Mouse (Mus musculus): ENCODE results near the gene Dact3. TPM values are rescaled to one million over a fixed set of nuclear protein-coding genes. Genes with fewer than 3 reads are reported as not detected.

The Dact3 gene
- total RNA-seq (2021) = 1 to 10 TPM in 1 of 2 experiments, under 1 TPM in 1; 0.89 to 1.6 TPM
- long read RNA-seq, experiment 1, partial matches to known transcripts = 1 of 3 reads
- long read RNA-seq, experiment 1, other reads (novel, unspliced or antisense) = 0 of 3 reads
- long read RNA-seq, experiment 2, transcript Dact3-201 (4 exons, 2,989 nt) = major isoform, 6 of 6 reads
- long read RNA-seq, experiment 2, partial matches to known transcripts = 0 of 6 reads
- long read RNA-seq, experiment 2, other reads (novel, unspliced or antisense) = 0 of 6 reads

DNA sequence AGATGAGACGGTGACA is at the start of gene Dact3:
Gene Dact3, plus strand, starts transcription at position 8 of the 16 bp plus-strand sequence.
- DNase-seq (ENCODE audit: low spot score) = no peak

DNA sequence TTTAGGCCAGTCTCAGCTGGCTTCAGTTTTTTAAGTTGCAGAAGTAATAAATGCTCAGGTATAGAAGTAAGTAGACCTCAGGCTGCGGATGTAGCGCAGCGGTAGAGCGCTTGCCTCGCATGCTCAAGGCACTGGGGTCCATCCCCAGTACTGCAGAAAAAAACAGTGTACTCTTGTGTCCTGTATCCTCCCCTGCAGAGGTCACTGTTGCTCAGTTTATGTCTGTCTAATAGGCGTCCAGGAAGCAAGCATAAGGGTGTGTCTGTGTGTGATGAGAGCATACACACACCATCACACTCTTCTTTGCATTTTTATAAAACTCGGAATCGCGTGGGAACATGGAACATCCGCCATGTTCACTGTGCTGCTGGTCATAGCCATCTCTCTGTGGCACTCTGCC is 49.3 kb upstream of the Dact3 start:
- no peak for DNase-seq (ENCODE audit: low spot score)

DNA sequence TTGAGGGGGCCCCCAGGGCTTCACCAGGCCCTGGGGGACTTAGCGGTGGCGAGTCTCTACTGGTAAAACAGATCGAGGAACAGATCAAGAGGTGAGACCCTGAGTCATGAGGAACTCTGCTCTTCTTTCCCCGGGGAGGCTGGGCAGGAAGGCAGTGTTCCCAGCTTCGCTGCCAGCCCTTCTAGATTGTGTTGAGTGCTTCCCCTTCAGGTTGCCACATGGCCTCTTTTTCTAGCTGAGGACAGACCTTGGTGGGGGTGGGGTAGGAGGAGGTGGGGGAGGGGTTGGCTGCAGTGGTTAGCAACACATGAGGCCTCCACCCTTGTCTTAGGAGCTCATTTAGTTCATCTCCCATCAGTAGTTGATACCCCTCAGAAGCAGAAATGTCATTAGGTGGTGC is 48.5 kb upstream of the Dact3 start:
- DNase-seq (ENCODE audit: low spot score) = no peak

DNA sequence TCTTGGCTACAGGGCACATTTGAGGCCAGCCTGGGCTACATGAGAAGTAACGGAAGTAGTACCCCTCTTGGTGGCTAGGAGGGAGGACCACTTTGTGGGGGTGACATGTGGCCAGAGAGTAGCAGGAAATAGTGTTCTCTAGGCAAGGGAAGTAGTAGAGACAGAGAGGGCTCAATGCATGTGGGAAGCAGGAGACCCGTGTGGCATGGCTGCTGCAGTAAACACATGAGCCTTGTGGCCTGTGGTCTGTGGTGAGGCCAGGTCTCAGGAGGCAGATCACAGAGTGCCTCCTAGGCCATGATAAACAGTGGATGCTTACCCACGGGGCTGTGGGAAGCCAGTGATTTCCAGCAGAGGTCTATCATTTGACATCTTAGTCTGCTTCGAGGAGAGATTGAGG is 47.8 kb upstream of the Dact3 start:
- DNase-seq (ENCODE audit: low spot score) = no peak

DNA sequence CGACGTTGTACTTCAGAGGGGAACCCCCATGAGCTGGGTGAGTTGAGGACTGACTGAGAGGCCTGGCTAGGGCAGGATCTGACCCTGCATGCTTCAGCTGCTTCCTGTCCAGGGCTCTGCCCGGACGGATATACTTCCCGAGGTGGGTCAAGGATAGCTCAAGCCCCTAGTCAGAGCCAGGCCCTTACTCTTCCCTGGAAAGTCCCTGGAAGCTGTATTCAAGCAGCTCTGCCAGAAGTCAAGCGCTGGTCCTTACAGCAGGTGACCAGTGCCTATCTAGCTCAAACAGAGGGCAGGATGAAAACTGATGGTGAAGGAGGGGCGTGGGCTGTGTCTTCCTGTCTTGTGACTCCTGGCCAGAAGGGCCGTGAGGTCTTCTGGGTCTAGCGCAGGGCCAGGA is 44.7 kb upstream of the Dact3 start:
- DNase-seq (ENCODE audit: low spot score) = no peak

DNA sequence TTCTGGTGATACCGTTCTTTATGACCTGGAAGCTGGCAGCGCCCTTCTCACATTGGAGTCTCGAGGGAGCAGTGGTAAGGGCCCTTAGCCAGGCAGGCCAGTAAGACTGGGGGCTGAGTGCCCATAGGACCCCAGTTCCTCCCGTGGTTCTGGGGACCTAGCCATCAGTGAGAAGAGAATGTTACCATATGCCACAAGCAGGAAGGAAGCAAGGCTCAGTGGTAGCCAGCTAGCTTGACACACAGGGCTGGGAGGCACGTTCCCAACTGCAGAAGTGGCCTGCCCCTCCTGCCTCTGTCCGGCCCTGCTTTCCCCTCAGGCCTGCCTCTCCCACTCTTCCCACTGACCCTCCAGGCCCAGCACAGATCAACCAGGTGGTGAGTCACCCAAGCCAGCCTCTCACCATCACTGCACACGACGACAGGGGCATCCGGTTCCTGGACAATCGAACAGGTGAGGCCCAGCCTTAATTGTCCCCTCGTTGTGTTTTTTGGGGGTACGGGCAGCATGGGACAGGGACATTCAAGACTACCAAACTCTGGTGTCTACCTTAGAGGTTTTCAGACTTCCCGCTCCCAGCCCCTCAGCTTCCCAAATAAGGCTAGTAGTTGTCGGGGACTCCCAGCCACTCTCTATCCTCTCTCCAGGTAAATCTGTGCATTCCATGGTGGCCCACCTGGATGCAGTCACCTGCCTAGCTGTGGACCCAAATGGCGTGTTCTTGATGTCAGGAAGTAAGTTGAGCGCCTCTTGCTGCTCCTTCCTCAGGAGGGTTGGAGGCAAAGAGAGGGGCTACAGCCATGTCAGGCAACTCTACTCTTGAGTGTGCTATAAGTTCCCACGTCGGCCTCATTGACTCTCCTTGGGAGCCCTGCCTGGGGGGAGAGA is 37.0 kb upstream of the Dact3 start:
- no peak for DNase-seq (ENCODE audit: low spot score)

DNA sequence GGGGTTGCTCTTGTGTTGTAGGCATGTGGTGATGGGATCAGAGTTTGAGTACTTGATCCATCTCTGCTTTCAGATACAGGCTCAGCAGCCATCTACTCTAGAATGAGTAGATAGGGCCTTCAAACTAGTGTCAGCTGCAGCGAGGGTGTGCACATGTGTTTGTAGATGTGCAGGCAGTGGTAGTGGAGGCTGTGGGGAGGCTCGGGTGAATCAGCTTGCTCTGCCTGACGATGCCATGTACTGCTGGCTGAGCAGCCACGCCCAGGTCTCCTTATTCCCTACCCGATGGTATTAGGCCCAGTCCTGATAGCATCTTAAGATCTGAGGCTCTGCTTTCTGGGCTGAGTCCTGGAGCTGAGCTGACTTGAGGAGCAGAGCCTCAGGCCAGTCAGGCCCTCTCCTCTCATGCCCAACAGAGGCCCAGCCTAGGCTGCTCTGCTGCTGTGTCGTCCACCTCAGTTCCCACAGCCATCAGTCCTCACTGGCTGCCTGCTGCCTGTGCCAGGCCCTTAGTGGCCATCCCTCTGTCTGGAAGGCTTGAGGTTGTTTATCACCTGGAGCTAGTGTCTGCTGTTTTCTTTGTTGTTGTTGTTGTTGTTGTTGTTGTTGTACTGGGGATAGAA is 36.2 kb upstream of the Dact3 start:
- no peak for DNase-seq (ENCODE audit: low spot score)

DNA sequence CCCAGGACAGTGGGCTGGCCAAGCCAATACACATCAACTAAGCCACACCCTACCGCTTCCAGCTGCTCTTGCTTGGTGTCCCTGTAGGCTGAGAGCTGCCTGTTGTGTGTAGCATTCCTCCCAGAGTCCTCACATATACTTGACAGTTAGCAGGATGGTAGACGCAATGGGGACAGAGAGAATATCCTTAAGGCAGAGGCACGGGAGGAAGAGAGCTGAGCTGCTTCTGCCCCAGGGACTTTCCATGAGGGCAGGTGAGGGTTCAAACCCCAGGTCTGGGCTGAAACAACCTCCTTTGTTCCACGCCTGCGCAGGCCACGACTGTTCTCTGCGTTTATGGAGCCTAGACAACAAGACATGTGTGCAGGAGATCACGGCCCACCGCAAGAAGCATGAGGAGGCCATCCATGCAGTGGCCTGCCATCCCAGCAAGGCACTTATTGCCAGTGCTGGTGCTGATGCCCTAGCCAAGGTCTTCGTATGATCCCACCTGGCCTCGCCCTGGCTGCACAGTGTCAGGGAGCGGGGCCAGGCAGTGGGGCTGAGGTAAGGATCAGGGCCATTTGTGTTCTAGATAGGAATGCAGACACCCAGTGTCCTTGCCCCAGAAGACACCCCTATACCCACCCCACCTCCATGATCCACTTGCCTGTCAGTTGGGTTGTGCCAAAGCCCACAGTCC is 35.5 kb upstream of the Dact3 start:
- DNase-seq (ENCODE audit: low spot score) = no peak

DNA sequence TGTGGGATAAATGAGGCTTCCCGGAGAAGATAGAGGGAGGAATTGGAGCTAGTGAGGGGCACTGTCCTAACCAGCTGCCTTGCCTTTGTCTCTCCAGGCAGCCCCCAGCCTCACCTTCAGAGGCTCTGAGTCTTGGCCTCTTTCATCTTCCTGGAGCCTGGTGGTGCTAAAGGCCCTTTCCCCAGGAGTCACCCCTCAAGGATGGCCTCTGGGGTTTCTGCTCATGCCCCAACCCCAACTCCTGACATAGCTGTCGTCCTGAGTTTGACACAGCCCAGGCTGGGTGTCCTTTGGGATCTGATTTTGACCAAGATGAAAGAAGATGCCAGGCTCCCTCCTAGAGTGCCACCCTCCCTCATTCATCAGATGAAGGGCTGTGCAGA is 35.0 kb upstream of the Dact3 start:
- no peak for DNase-seq (ENCODE audit: low spot score)

DNA sequence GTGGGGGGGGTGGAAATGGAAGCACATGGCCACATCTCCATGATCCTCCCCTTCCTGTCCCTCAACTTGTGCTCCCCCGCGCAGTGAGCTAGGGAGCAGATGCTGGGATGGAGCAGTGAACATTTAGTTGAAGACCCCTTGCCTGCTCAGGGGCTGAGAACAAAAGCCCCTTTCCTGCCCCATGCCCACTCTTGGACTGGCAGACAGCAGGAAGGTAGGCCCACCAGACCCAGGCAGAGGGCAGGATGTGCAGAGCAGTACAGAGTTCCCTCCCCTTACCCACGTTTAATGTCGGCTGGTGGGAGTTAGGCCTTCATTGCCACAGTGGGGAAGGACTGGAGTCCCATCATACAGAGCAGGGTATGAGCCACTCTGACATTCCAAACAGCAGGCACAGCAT is 34.0 kb upstream of the Dact3 start:
- DNase-seq (ENCODE audit: low spot score) = no peak

DNA sequence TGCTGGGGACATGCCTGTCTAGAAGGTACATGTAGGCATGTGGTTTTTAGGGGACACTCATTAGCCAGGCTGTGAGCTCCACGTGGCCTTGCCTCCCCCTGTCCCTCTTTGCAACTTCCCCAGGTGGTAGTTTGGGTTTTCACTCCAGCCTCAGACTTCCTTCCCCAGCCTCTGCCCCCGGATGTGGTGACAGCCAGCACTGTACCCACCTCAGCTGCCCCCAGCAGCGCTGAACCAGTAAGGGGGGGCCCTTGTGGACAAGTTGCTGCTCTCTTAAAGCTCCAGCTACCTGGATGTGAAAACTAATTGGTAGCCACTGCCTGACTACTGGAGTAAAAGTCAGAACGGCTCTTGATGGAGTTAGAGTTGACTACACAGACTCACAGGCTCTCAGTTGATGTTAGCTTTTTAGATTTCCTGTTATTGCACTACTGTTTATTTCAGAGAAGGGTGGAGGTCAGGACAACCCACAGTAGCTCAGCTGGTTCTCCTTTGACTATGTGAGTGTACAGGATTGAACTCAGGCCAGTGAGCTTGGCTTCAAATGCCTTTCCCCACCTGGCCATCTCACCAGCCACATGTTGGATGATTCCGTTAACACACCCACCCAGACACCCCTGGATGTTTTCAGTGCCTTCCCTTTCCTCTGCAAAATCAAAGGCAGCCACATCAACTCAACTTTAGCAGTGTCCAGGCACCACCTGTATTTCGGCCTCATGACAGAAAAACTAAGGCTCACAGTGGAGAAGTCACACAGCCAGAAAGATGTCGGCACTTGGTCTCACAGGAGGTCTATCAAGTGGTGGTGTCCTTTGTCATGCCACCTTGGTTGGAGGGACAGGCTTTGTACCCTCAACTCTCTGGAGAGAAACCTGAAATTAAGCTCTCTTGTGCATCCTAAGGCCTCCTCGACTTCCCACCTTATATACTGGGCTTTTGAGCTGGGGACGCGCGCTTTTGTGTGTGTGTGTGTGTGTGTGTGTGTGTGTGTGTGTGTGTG is 33.3 kb upstream of the Dact3 start:
- DNase-seq (ENCODE audit: low spot score) = no peak

DNA sequence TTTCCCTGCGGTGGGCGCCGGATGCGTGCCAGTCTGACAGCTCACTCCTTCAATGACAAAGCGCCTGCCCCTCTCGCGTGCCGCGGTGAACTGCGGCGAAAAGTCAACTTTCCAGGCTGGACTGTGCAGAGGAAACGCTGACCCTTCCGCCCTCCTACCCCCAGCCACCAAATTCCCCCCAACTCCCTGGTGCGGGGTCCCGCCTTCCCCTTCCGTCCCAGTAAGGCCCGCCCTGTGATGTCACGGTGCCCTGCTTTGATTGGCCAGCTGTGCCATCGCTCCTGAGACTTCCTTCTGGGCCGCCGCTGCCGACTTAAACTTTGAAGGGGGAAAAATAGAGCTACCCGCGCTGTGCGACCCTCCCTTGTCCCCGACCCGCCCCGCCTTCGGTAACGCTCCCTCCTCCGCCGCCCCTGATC is 32.5 kb upstream of the Dact3 start, which contains the start of gene Prkd2:
Gene Prkd2, plus strand, starts transcription at position 258 of the 419 bp plus-strand sequence.
- DNase-seq (ENCODE audit: low spot score) = peak; percentile 94

DNA sequence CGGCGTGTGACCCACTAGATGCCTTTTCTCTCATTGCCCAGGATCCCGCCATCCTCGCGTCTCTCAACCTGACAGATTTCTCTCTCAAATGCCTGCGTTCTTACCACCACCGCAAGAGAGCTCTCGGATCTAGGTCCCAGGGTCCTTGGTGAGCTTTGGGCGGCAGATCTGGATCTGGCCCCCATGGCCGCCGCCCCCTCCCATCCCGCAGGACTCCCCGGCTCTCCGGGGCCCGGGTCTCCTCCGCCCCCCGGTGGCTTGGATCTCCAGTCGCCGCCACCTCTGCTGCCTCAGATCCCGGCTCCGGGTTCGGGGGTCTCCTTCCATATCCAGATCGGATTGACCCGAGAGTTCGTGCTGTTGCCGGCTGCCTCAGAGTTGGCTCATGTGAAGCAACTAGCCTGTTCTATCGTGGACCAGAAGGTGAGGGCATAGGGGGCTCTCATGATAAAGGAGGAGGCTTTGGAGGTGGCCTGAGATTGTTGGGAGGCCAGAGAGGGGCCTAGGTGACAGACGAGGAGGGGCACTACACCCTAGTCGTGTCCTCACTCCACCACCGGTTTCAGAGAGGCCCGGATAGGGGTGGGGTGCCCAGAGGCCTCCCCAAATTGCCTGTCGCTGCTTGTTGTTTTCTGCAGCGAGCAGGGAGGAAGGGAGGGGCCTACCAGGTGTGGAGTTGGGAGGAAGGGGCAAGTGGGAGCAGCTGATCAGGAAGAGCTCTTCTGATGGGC is 31.5 kb upstream of the Dact3 start:
- DNase-seq (ENCODE audit: low spot score) = peak; percentile 25

DNA sequence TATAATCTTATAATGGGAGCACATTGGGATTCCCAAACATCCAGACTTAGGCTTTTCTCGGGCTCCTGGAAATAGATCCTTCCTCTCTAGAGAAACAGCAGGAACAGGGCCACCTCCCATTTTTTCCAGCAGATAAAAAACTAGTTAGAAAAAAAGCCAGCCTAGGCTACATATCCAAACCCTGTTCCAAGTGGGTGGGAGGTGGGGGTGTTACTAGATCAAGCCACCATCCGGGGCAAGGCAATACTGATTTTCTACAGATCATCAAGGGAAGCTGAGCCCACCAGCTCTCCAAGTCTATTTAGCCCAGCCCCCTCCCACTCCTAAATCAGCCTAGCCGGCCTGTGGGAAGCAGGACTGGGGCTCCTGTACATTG is 30.4 kb upstream of the Dact3 start:
- DNase-seq (ENCODE audit: low spot score) = no peak

DNA sequence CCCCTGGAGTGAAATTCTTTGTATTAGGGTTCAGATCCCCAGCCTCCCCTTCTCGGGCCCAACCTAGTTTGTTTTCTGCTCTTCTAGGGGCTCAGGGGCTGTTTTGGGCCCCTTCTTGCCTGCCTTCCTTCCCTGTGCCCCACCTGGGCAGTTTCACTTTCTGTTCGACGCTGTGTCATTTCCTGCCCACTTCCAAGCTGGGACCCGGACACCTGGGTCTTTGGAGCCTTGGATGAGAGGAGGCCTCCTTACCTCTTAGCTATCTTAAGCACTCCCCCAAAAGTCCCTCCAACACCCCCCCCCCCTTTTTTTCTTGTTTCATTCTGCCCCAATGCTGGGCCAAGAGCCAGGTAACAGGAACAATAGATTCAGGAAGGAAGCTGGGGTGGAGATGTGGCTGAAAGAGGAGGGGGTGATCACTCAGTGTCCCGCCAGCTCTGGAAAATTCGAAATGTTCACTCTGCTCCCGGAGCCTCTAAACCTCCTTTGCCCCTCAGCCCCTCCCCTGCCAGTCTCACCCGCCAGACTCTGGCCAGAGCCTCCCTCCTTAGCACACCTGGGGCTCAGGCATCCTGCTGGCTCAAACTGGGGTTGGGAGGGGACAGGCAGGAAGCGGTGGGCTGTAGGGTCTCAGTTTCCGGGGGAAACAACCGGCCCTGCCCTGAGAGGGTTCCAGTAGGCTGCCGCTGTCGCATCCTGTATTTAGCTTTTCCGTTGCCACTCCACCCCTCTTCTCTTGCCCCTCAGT is 29.9 kb upstream of the Dact3 start:
- peak; percentile 25 for DNase-seq (ENCODE audit: low spot score)

DNA sequence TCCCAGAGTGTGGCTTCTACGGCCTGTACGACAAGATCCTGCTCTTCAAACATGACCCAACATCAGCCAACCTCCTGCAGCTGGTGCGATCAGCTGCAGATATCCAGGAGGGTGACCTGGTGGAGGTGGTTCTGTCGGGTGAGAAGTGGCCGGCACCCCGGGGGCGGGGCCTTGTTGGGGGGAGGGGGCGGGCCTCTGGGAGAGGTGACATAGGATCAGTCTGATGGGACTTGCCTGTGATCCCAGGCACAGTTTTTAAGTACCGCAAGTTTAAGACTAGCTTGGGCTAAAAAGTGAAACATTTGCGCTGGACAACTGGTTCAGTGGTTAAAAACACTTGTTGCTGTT is 29.3 kb upstream of the Dact3 start:
- DNase-seq (ENCODE audit: low spot score) = no peak

DNA sequence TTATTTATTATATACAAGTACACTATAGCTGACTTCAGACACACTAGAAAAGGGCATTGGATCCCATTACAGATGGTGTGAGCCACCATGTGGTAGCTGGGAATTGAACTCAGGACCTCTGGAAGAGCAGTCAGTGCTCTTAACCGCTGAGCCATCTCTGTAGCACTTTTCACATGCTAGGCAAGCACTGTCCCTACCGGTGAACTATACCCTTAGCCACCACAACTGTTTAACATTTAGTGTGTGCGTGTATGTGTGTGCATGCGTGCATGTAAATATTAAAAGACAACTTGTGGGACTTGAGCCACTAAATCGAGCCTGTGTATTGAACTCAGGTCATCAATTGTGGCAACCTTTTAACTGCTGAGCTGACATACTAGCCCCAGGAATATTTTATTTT is 28.3 kb upstream of the Dact3 start:
- no peak for DNase-seq (ENCODE audit: low spot score)

DNA sequence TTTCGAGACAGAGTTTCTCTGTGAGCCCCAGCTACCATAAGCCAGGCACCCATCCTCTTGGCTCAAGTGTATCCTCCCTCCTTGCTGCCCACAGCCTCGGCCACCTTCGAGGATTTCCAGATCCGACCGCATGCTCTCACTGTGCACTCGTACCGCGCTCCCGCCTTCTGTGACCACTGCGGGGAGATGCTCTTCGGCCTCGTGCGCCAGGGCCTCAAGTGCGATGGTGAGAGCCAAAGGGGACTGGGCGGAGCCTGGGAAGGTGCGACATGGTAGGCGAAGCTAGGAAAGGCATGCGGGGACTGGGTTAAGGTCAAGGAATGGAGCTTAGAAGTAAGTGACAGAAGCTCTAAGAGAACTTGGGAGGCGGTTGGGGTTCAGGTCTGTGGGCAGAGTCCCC is 27.6 kb upstream of the Dact3 start:
- DNase-seq (ENCODE audit: low spot score) = no peak

DNA sequence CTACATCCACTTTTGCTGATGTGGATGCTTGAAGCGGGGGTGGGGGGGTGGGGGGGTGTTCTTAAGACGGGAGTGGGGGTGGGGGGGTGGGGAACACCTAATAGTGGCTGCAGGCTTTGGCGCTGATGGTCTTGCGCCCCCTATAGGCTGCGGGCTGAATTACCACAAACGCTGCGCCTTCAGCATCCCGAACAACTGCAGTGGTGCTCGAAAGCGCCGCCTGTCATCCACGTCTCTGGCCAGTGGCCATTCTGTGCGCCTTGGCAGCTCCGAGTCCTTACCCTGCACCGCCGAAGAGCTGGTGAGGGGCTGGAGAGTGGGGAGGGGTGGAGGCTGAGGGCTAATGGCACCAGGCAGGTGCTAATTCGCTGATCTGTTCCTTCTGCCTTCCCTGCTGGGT is 26.5 kb upstream of the Dact3 start:
- DNase-seq (ENCODE audit: low spot score) = peak; percentile 57

DNA sequence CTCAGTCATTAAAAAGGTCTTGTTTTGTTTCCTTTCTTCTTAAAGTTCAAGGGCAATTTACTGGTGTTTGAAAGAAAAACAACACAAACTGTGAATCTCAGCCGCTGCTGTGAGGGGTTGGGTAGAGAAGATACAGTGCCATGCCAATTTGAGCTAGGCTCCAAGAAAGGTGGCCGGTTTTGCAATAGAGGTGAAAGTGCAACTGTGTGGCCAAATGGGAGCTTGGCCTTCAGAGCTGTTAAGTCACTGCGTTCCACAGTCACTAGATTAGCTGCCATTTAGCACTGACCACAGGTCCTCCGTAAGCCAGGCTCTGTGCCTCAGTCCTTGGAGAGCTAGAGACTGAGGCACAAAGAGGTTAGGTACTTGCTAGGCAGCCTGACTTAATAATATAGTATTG is 23.5 kb upstream of the Dact3 start:
- no peak for DNase-seq (ENCODE audit: low spot score)
